Mouse (Mus musculus): Measurements from ENCODE around the gene Smagp.
"Not testable (repeated sequence)": the region's sequence is repeated elsewhere in the genome, so short reads cannot be mapped to it uniquely, and the experiment has no call there.

Smagp gene

DNA sequence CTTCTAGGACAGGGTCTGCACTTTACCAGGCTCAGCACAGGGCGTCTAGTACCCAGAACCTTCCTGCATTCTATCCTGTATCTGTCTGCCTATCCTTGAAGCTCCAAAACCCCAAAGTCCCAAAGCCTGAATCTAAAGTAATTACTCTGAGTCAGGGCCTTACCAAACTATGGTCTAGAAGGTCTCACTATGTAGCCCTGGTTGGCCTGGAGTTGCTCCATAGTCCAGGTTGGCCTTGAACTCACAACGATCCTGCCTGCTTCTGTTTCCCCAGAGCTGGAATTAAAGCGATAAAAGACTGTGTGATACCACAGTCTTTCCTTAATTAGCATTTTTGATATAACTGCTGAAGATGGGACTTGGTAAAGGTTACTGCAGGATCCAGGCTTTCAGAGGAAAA, 12.3 kb downstream of the Smagp start:
- DNase-seq: no peak

DNA sequence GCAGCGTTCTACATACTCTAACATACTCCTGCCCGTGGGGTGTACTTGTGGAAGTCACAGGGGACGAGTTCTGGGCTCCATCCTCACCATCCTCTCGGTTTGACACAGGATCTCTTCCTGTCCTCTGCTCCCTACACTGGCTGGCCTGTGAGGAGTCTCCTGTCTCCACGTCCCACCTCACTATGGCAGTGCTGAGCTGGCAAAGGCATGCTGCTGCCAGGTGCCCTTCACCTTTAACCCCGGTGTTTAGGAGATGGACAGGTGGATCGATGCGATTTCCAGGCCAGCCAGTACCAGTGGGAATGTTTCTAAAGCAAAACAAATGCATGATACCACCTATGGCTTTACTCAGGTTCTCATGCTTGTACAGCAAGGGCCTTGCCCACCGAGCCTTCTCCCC, 13.0 kb downstream of the Smagp start:
- DNase-seq: no peak

DNA sequence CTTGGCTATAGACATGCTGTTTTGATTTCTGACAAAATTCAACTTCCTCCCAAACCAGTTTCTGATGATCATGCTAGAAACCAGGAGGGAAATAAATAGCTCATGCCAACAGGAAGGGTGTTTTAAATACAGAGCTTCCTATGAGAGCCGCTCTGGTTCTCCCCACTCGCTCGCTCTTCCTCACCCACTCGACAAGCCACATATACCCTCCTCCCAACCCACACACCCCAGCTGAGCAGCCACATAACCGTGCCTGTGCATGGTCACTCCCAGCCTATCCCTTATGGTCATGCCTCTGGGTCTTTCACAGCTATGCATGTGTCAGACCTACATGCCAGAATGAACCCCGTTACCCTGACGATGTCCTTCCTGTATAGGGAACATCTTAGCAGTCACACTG, 14.6 kb downstream of the Smagp start:
- no peak for DNase-seq

DNA sequence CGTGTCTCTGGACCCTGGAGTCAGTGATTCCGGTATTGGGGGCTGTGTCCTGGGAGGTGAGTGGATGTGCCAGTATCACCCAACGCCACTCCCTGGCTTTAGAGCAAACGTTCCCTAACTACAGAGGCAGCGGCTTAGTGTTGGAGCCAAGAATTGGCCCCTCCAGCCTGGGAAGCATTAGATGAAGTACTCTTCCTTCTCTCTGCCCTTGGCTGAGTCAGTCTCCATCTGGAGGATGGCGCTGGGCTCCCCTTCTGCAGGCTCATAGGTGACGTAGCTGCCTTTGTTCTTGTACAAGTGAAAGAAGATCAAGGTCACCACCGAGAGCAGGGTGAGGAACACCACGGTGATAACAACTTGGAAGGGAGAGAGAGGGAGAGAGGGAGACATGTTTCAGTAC, 15.1 kb downstream of the Smagp start:
- DNase-seq: not testable (repeated sequence)

DNA sequence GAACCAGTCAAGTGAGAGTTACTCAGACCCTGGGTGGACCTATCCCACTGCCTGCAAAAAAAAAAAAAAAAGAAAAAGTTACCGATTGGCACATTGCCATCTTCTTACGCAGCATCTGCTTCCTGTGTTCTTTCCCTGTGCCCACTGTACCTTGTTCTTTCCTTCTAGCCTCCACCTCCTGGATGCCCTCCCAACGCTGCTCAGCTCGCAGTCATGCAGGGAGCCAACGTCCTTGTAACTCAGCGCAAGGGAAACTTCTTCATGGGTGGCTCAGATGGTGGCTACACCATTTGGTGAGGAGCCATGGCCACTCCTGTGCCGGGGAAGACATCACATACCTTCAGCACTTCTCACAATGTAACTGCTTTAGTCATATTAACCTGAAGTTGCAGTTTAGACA, 17.5 kb downstream of the Smagp start:
- no peak for DNase-seq

DNA sequence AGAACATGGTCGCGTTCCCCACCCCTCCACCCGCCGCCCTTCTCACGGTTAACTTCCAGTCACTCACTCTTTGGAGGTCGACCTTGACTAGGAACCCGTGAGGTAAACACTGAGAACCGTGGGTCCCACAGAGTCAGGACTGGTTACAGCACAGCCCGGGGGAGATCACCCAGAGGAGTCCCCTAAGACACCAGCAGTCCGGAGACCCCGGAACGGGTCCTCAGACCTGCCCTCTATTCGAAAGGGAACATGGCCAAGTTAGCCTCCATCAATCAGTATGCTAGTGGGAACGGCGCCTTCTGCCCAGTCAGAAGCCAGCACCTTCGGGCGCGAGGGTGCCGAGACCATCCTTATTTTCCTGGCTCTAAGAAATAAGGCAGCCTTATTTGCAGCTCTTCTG, 20.5 kb downstream of the Smagp start:
- no peak for DNase-seq

DNA sequence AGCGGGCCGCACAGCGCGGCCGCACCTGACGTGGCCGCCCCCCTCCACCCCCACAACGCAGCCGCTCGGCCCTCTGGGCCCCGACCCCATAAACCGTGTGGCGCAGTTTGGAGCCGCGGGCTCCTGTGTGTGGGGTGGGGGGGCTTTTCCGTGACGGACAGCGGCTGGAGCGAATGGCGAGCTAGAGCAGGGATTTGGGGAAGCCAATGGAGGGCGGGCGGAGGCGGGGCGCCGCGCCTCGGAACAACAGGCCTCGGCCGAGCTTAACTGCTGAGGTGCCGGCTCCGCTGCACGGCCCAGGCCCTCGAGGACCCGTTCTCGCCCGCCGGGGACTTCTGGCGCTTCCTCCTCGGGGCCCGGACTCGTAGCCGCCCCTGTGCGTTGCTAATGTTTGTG, 20.9 kb downstream of the Smagp start:
- DNase-seq: peak; percentile 80

DNA sequence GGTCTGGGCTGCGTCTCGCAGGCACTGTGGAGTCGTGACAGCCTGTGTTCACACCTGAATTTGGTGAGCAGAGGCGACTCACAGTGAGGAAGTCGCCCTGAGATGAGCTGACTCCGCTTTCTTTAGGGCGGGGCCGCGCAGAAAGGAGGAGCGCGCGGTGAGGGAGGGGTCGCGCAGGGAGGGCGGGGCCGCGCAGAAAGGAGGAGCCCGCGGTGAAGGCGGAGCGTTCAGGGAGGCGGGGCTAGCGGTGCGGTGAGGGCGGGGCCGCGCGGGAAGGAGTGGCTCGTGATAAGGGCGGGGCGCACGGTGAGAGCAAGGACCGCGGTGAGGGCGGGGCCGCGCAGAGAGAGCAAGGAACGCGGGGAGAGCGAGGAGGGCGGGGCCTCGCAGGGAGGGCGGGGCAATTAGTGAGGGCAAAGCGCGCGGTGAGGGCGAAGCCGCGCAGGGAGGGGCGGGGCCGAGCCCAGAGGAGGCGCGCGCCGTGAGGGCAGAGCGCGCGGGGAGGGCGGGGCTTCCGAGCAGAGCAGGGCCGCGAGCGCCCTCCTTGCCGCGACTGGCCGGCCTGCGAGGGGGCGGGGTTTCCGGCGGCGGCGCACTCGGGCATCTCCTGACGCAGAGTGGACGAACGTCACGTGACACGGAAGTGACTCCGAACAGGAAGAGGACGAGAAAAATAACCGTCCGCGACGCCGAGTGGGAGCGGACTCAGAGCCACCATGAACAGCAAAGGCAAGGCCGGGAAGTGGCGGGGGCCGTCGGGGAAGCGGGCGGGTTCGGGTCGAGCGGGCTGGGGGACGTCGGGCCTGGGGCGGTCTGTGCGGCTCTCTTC, 21.5 kb downstream of the Smagp start, which contains the start of gene Dazap2:
Gene Dazap2, plus strand, starts transcription at position 354 of the 829 bp plus-strand sequence.
- DNase-seq: peak; percentile 95

DNA sequence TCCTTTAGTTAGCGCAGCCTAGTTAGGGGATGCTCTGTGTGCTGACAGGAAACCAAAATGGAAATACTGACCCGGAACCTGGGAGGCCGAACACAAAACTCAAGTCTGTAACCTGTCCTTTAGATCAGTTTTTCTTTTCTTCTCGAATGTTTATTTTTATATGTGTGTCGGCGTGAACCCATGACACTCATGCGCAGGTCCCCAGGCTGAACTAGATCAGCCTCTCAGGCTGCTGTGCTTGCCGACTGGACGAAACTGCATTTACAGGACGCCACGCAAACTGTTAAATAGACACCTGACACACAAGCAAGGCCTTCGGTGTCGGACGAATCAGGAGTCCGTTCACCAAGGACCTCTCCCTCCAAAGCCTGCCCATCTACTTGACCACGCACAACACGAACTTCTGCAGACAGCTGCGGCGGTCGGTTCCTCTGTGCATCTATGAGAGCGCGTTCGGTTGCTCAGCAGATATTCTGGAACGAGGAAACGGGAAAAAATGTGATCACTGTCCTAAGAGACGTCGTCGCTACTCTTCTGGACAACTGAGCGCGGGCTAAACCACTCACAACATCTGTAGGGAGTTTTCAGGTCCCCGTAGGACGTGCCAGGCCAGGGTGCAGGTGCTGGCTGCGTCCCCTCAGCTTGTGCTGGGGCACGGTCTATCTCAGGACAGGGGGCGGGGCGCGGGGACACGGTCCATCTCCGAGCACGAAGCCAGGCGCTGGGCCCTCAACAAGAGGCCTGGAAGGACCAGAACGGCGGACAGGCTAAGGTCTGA, 22.3 kb downstream of the Smagp start:
- no peak for DNase-seq

DNA sequence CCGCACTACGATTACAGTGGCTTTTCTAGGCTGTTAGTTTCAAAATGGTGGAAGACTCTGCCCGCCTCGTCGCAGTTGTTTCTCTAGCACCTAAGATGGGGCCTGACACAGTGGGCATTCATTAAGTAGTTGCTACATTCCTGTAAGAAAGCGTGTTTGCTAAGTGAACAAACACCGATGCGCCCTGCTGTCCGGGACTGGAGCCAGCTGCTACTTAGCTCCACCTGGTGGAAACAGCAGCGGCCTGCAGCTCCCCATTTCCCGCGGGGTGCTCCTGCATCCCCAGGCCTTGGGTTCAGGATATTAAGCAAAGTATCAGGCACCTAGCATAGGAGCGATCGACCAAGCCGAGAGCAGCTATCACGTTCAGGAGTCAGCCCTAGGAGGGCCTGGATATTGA, 23.2 kb downstream of the Smagp start:
- peak; percentile 85 for DNase-seq

DNA sequence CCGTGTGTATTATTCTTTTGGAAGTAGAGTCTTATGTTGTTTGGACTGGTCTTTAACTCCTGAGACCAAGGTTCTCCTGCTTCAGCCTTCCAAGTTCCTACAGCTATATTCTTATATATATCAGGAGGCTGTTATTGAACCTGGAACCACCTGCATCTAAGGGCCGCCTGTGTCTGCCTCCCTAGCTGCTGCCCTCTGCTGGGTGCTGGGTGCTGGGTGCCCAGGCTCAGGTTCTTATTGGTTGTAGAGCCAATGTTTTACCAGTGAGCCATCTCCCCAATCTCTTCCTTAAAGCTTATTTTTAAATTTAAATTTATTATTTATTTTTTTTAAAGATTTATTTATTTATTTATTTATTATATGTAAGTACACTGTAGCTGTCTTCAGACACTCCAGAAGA, 24.3 kb downstream of the Smagp start:
- DNase-seq: no peak

DNA sequence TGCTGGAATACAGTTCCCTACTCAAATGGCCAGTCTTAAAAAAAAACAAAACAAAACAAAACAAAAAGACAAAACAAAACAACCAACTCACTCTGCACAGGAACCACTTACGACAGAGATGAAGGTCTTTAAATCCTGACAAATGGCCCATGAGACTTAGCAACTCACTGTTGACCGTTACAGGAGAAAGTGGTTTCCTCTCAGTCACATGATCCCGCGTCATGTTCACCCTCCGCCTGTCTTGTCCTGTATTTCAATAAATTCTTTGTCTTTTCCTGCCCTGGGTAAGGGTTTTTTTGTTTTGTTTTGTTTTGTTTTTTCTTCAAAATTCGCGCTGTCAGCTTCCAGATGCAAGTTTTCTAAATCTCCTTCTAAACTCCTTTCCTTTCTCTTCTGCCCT, 24.8 kb downstream of the Smagp start:
- DNase-seq: no peak

DNA sequence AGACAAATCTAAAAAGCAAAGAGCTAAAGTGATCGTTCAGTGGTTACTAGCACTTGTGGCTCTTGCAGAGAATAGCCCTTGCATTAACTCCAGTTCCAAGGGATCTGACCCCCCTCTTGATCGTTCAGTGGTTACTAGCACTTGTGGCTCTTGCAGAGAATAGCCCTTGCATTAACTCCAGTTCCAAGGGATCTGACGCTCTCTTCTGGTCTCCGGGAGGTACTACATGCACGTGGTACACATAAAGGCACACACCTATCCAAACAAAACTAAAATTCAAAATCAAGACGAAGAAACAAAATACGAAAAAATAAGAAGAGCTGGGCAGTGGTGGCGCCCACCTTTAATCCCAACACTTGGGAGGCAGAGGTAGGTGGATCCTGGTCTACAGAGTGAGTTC, 30.1 kb downstream of the Smagp start:
- DNase-seq: not testable (repeated sequence)

DNA sequence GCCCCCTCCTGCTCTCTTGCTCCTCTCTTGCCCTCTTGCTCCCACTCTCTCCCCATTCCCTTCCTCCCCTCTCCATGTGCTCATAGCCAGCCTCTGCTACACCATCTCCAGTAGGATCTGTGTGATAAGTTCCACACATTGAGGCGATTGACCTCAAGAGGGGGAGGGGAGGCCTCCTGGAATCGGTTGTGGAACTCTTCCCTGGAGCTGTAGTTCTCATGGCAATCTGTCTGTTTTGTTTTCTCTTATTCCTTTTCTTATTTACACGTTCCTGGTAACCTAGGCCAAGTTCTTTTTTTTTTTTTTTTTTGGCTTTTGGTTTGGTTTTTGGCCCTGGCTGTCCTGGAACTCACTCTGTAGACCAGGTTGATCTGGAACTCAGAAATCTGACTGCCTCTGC, 35.1 kb downstream of the Smagp start:
- DNase-seq: no peak

DNA sequence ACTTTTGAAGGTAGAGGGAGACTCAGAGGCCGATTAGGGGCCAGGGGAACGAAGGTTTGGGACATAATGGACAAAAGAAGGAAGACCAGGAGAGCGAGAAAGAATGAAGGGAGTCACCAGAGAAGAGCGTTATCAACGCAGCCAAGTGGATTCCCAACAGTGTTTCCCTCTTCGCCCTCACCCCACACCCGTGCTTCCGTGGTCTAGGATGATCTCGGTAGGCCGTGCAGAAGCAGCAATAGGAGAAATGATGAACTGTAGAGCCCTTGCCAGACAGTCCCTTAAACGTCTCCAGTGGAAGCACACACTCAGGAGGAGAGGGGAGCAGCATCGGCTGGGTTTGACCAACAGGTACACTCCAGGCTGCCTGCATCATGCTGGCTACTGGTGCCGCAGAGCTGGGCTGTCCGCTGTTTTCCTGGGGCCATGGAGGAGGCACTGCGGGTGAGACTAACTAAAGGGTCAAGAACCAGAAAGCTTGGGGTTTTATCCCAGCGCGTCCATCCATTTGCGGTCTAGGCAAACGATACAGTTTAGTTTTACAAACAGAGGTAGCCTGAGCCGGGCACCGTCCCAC, 36.0 kb downstream of the Smagp start:
- no peak for DNase-seq

DNA sequence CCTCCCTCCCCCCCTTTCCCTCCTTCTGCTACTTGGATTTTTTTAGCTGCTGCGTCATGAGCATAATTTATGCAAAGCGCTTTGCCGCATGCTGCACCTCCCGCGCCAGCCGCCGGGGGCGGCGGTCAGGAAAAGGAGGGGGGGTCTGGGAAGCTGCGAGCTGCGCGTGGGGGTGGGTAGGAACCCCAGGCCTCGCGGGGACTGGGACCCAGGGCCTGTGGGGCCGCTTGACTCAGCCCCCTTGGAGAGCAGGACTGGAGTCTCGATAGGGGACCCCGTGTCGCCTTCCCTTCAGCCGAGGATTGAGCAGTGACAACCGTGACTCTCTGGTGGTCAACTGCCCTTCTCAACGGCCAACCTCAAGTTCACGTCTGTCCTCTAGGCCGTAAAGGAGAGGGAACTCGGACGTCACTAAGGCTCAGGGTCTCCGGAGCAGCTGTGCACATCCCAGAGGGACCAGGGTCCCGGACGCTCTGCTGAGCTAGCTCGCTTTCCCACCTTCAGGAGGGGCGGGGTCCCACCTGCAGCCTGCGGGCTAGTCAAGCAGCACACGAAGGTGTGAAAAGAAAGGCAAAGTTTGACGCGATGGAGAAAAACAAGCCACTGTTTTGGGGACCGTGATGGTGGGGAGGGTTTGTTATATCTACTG, 36.6 kb downstream of the Smagp start:
- DNase-seq: peak; percentile 67

DNA sequence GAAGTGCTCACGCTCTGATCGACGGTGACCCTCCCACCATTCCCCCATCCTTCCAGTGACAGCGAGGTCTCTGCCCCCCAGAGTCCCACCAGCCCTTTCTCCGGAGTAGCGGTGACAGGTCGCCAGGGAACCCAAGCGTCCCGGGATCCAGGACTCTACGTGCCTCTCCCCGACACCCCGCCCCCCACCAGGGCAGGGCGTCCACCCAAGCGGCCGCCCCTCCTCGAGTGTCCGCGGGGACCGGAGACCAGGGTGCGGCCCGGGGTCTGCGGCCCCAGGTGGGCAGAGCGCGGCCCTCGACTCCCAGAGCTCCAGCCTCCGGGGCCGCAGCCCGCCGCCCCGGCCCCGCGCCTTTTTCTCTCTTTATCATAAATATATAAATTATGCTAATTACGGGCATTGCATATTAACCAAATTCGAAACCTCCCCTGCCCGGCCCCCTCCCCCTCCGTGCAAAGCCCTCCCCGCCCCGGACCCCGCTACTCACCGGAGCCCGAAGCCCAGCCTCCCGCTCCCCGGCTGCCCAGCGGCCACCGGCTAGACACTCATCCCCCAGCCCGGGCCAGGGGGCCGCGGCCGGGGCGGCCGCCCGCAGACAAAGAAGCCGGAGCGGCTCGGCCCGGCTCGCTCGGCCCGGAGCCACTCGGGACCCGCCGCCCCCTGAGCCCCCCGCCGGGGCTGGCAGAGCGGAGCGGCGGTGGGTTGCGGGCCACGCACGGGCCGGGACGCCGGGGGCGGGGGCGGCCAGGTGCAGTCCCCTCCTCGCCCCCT, 37.3 kb downstream of the Smagp start, which contains the start of gene Pou6f1:
Gene Pou6f1, minus strand, starts transcription at position 709 of the 771 bp plus-strand sequence.
- DNase-seq: peak; percentile 54

DNA sequence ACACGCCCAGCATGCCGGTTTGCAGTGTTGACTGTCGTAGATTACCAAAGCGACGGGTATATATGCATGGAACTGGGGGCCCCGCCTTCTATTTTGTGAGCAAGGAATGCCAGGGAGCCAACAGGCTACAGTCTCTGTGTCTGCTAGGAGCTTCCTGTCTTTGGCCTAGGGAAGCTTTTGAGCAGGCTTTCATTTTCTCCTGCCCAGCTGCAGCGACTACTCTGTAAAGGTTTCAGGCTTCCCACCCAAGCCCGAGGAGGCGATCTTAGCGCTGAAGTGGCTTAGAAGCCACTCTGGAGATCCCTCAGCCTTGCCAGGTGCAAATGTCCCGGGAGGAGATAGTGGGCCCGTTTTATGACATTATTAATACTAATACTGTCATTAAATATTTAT, 37.9 kb downstream of the Smagp start:
- peak; percentile 41 for DNase-seq

DNA sequence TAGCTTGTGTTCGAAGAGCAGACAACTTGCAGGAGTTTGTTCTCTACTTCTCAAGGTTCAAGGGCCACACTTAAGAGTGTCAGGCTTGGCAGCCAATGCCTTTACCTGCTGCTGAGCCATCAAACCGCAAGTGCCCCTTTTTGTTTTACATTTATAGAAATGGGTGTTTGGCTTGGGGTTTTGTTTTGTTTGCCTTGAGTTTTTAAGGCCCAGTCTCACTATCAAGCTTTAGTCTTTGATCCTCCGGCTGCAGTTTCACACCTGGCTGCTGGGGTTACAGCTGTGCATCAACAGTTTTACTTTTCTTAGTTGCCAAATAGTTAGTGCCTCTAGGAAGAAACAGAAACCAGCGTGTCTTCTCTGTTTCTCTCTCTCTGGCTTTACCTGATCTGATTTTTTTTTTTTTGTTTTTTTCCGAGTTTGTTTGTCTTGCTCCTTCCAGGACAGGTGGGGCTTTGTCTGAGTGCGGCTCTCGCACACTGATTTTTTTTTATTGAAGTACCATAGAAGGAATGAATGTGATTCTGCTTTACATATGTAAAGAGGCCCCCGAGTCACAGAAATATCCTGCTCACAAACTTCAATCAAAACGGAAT, 38.4 kb downstream of the Smagp start:
- DNase-seq: no peak

DNA sequence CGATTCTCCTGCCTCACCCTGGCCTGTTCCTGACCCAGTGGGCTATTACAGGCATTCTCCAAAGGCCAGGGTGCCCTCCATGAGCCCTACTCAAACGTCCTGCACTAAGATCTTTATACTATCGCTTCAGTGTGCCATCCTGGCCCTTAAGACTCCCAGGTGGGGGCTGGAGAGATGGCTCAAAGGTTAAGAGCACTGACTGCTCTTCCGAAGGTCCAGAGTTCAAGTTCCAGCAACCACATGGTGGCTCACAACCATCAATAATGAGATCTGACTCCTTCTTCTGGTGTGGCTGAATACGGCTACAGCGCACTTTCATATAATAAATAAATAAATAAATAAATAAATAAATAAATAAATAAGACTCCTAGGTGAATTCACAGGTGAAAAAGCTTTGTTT, 43.9 kb downstream of the Smagp start:
- DNase-seq: no peak

DNA sequence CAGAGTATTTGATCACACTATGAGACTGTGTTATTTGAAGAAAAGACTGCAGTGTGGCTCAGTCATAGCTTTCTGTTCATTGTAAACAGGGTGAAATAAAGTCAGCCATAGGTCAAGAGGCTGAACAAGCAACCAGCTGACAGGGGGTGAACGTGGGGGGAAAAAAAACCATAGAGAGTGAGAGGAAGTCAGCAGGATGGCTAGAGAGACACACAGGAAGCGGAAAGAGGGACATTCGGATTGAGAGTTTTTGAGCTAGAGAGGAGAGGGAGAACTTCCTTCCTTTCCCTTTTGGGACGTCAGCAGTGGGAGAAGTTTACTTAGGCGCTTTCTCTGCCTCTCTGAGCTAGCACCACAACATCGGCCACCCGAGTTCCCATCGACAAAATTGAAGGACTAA, 46.3 kb downstream of the Smagp start:
- DNase-seq: no peak

DNA sequence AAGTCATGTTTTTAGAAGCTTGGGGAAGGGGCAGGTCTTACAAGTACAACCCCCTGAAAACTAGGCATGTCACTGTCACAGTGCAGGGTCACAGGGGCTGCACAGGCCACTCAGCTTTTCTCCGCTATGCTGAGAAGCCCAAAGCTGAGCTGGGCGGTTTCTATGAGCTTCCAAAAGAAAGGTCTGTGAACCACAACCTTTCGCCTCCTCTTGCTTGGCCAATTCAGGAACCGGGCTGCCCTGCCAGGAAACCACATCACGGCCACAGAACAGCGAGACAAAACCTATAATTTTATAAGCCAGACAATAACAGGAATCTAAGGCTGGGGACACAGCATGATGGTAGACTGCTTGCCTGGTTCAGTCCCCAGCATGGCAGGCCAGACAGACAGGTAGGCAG, 48.4 kb downstream of the Smagp start:
- DNase-seq: no peak
